Mouse (Mus musculus) thymus, adult 2 months (tissue): Measurements from ENCODE around the gene Ttc6.

Experiments
- CTCF ChIP-seq: fragments of 200-500 bp; IDR thresholded peaks from 2 replicates; pipeline ENCODE4 v1.5.1; 2012; ENCODE audit warnings: mild to moderate bottlenecking, control low read depth, low read length, moderate library complexity, borderline replicate concordance; ENCODE audit not compliant: control insufficient read depth, poor library complexity, insufficient read depth; ENCODE audit errors: extremely low read depth
- POLR2A ChIP-seq: fragments of 200-500 bp; IDR thresholded peaks from 2 replicates; pipeline ENCODE4 v1.6.1; 2012; ENCODE audit warnings: mild to moderate bottlenecking, low read length, control low read depth, moderate library complexity; ENCODE audit not compliant: control insufficient read depth, poor library complexity, insufficient read depth; ENCODE audit errors: extremely low read depth

- TF ChIP-seq CTCF (no peak), POLR2A (no peak)
Measured at GRCm38 (mm10) chr12:57543627-57543991, 20.3 kb upstream of the Ttc6 start.
